Mouse (Mus musculus): ENCODE results near the gene Tspan15.

Tspan15 gene

GRCm38 (mm10) chr10:62225839-62226238 is 5.2 kb downstream of the Tspan15 start:
- no peak for DNase-seq

GRCm38 (mm10) chr10:62224231-62224630 is 6.8 kb downstream of the Tspan15 start:
- DNase-seq, result no peak

GRCm38 (mm10) chr10:62222777-62223176 is 8.3 kb downstream of the Tspan15 start:
- DNase-seq, result no peak

GRCm38 (mm10) chr10:62221647-62222046 is 9.4 kb downstream of the Tspan15 start:
- no peak for DNase-seq

- no peak for DNase-seq
These were observed 10.1 kb downstream of the Tspan15 start for GRCm38 (mm10) chr10:62220732-62221514.

- DNase-seq, result no peak
These were observed 12.3 kb downstream of the Tspan15 start for GRCm38 (mm10) chr10:62218789-62219172.

GRCm38 (mm10) chr10:62218044-62218788 is 12.8 kb downstream of the Tspan15 start:
- DNase-seq, result no peak

- DNase-seq, result no peak
These were observed 13.9 kb downstream of the Tspan15 start for GRCm38 (mm10) chr10:62217196-62217595.

- no peak for DNase-seq
These were observed 14.5 kb downstream of the Tspan15 start for GRCm38 (mm10) chr10:62216595-62216994.

GRCm38 (mm10) chr10:62215633-62216032 is 15.4 kb downstream of the Tspan15 start:
- no peak for DNase-seq

GRCm38 (mm10) chr10:62215169-62215616 is 15.9 kb downstream of the Tspan15 start:
- no peak for DNase-seq

GRCm38 (mm10) chr10:62211310-62211709 is 19.7 kb downstream of the Tspan15 start:
- DNase-seq, result no peak

- no peak for DNase-seq
These were observed 22.7 kb downstream of the Tspan15 start for GRCm38 (mm10) chr10:62208241-62208896.

GRCm38 (mm10) chr10:62202574-62202973 is 28.5 kb downstream of the Tspan15 start:
- peak; percentile 64 for DNase-seq

GRCm38 (mm10) chr10:62198891-62199290 is 32.2 kb downstream of the Tspan15 start:
- no peak for DNase-seq

GRCm38 (mm10) chr10:62197403-62197802 is 33.6 kb downstream of the Tspan15 start:
- DNase-seq, result no peak

- DNase-seq, result no peak
These were observed 35.7 kb downstream of the Tspan15 start for GRCm38 (mm10) chr10:62195376-62195775.

GRCm38 (mm10) chr10:62194946-62195345 is 36.1 kb downstream of the Tspan15 start:
- no peak for DNase-seq

GRCm38 (mm10) chr10:62194461-62194860 is 36.6 kb downstream of the Tspan15 start:
- DNase-seq, result peak; percentile 74

GRCm38 (mm10) chr10:62194043-62194442 is 37.0 kb downstream of the Tspan15 start:
- no peak for DNase-seq

GRCm38 (mm10) chr10:62192701-62193157 is 38.3 kb downstream of the Tspan15 start:
- DNase-seq, result peak; percentile 67

GRCm38 (mm10) chr10:62190821-62191220 is 40.2 kb downstream of the Tspan15 start:
- DNase-seq, result no peak

GRCm38 (mm10) chr10:62189910-62190309 is 41.1 kb downstream of the Tspan15 start:
- DNase-seq, result no peak
